Mouse (Mus musculus) mammary gland, adult 2 months (tissue): ENCODE data around the gene Nlgn1. TPM values are rescaled to one million over a fixed set of nuclear protein-coding genes. Genes with fewer than 3 reads are reported as not detected.

ENCODE experiments used
- polyA plus RNA-seq: library from polyadenylated mRNA; depleted of rRNA; stranded (reverse); fragments of >200 nt; gene quantifications from 2 replicates; pipeline ENCODE4 v1.2.3, GENCODE M21; 2012; ENCODE audit warnings: low replicate concordance; rRNA removed

Gene Nlgn1
- 0.20 TPM in 1 of 2 replicates, not detected in the other for polyA plus RNA-seq

GRCm38 (mm10) chr3:26332400-26333238 lies at the start of gene Nlgn1:
TSS of gene Nlgn1 (minus strand) at chr3:26332460.

